Mouse (Mus musculus) G1E (cell line): ENCODE measurements at regions not wholly inside any gene's neighbourhood (a gene's known extent, or its start where the extent isn't known, plus 50 kb on each side); places are given as distances from the start of the nearest gene placed in this dataset.

Experiments
- CTCF ChIP-seq: IDR thresholded peaks from 2 replicates; pipeline ENCODE4 v1.5.1; 2012; ENCODE audit warnings: low read depth, low read length, inconsistent platforms, mixed read lengths
- GATA1 ChIP-seq: IDR thresholded peaks from 2 replicates; pipeline ENCODE4 v1.6.1; 2012; ENCODE audit warnings: borderline replicate concordance, low read length, inconsistent platforms, mixed read lengths

DNA sequence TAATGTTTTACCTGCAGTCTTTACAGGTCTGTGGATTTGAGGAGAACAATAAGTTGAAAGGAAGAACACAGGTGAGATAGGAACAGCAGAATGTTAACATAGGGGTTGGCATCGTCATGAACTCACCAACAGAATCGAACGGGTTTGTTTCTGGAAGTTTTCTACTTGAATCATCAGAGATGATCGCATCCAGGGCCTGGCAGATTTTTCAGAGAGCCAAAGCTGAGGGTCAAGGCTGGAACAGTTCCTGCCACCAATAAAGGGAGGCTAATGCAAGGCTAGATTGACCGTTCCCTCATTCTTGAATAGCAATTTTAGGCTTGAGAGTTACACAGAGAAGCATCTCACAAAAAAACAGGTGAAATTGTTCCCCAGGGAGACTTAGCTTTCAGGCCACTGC lies 168.0 kb upstream of the Ubl3 start:
- no peak for TF ChIP-seq CTCF
- TF ChIP-seq GATA1: no peak
